Mouse (Mus musculus) embryonic fibroblast, embryonic 13.5 days (primary cell): ENCODE measurements around the gene G0s2.

Source experiments
- CTCF ChIP-seq: IDR thresholded peaks from 2 replicates; pipeline ENCODE4 v1.5.1; 2011; ENCODE audit warnings: mild to moderate bottlenecking, control low read depth, low read length, moderate library complexity, borderline replicate concordance; ENCODE audit not compliant: insufficient read depth
- POLR2A ChIP-seq: IDR thresholded peaks from 2 replicates; pipeline ENCODE4 v1.6.1; 2011; ENCODE audit warnings: low read depth, mild to moderate bottlenecking, control low read depth, low read length, moderate library complexity

- no peak for TF ChIP-seq POLR2A
- no peak for TF ChIP-seq CTCF
Observed at GRCm38 (mm10) chr1:193316358-193316750, 43.3 kb upstream of the G0s2 start.
